In the genomic region with DNA sequence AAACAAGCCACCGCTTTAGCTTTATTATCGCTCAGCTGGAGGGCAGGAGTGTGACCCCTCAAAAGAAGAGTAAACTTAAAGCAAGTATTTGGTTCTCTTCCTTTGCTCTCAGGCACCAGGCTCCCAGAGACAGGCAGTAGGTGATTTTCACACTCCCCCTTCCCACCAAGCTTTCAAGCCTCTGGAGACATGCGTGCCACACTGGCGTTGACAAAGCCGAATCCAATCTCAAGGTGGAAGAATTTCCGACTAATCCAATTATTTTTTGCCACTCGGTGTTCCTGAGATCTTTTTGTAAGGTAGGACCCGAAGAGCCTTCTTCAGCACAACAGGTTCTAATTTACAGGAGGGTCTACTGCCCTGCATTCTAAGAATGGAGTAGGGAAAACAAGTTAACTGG, we compare ENCODE assay signal across 8 mouse cellular contexts.
DNase-seq lines count a peak whose midpoint lies in the region; ATAC-seq and TF ChIP-seq lines count a peak whose summit lies in the region.

No protein-coding gene starts in this region.

- H3K4me1 ChIP-seq in lung, embryonic 14.5 days (ENCODE audit: insufficient read depth), result 0 out of 2 replicates have a peak, but pooled peaks cover 4% of the 10 kb centered on the region
- H3K4me1 ChIP-seq in forebrain, embryonic 11.5 days (replicated peaks; ENCODE audit: control insufficient read depth, insufficient read depth, low read length), result peaks cover 12% of the 10 kb centered on the region; the same call in 1 of the 2 replicates
- H3K4me1 ChIP-seq in limb, embryonic 10.5 days, result peaks cover 31% of the 10 kb centered on the region
- peaks cover 36% of the 10 kb centered on the region for H3K4me1 ChIP-seq in neural tube, embryonic 15.5 days

- WGBS in lung, embryonic 14.5 days, result 4% methylated on average over 8 of the region's 8 CpGs
- WGBS in forebrain, embryonic 11.5 days, result 2% methylated on average over 8 of the region's 8 CpGs
- 1% methylated on average over 8 of the region's 8 CpGs for WGBS in limb, embryonic 10.5 days
- 4% methylated on average over 8 of the region's 8 CpGs for WGBS in neural tube, embryonic 15.5 days

- H3K9me3 ChIP-seq in lung, embryonic 14.5 days (ENCODE audit: low read depth, low read length), result no peaks in the 10 kb centered on the region
- H3K9me3 ChIP-seq in forebrain, embryonic 11.5 days (ENCODE audit: control insufficient read depth, low read length), result no peaks in the 10 kb centered on the region
- no peaks in the 10 kb centered on the region for H3K9me3 ChIP-seq in limb, embryonic 10.5 days (replicated peaks)
- no peaks in the 10 kb centered on the region for H3K9me3 ChIP-seq in neural tube, embryonic 15.5 days (replicated peaks)

- ATAC-seq in lung, embryonic 14.5 days (ENCODE audit: insufficient read depth), result no peak
- no peak for ATAC-seq in forebrain, embryonic 11.5 days (replicated peaks; ENCODE audit: low FRiP score)
- no peak for ATAC-seq in neural tube, embryonic 15.5 days (ENCODE audit: low FRiP score)

- DNase-seq in lung, embryonic 14.5 days, result no peak
- DNase-seq in lung, postnatal 36 days, result no peak
- peak; percentile 53 for DNase-seq in forebrain, embryonic 11.5 days (ENCODE audit: low spot score)
- DNase-seq in limb, embryonic 10.5 days (ENCODE audit: low spot score), result no peak
- DNase-seq in layer of hippocampus, adult 18-20 months (ENCODE audit: low spot score in 2 of 2), result no peak
- DNase-seq in adrenal gland, adult 2 months, result no peak
- DNase-seq in urinary bladder, postnatal 4 days (ENCODE audit: low spot score in 2 of 2), result no peak

- peaks cover 52% of the 10 kb centered on the region for H3K27me3 ChIP-seq in lung, embryonic 14.5 days (ENCODE audit: insufficient read depth, low read length)
- H3K27me3 ChIP-seq in forebrain, embryonic 11.5 days (ENCODE audit: control insufficient read depth, insufficient read depth, low read length), result peaks cover 4% of the 10 kb centered on the region; the same call in 1 of the 2 replicates
- H3K27me3 ChIP-seq in limb, embryonic 10.5 days (ENCODE audit: low read depth, poor library complexity, severe bottlenecking), result peaks cover 71% of the 10 kb centered on the region
- H3K27me3 ChIP-seq in neural tube, embryonic 15.5 days (replicated peaks), result peaks cover 18% of the 10 kb centered on the region

- no peaks in the 10 kb centered on the region for H3K36me3 ChIP-seq in lung, embryonic 14.5 days (ENCODE audit: insufficient read depth)
- no peaks in the 10 kb centered on the region for H3K36me3 ChIP-seq in forebrain, embryonic 11.5 days (ENCODE audit: control insufficient read depth, insufficient read depth, low read length)
- H3K36me3 ChIP-seq in limb, embryonic 10.5 days, result no peaks in the 10 kb centered on the region
- H3K36me3 ChIP-seq in neural tube, embryonic 15.5 days, result no peaks in the 10 kb centered on the region

- no peak overlapping the region for H3K27ac ChIP-seq in lung, embryonic 14.5 days (ENCODE audit: low read depth)
- peak overlapping the region; percentile 78; the same call in 1 of the 2 replicates for H3K27ac ChIP-seq in forebrain, embryonic 11.5 days (ENCODE audit: low read depth, low read length)
- no peak overlapping the region for H3K27ac ChIP-seq in limb, embryonic 10.5 days
- H3K27ac ChIP-seq in neural tube, embryonic 15.5 days (replicated peaks), result peak overlapping the region; percentile 82

- no peak for TF ChIP-seq CTCF in lung, embryonic 14.5 days (IDR thresholded peaks at IDR 0.05; ENCODE audit: low read depth)

- peak overlapping the region; percentile 58 for H3K4me3 ChIP-seq in lung, embryonic 14.5 days (ENCODE audit: low read depth, low read length)
- peak overlapping the region; percentile 69 for H3K4me3 ChIP-seq in forebrain, embryonic 11.5 days (ENCODE audit: low read depth, low read length)
- peak overlapping the region; percentile 72 for H3K4me3 ChIP-seq in limb, embryonic 10.5 days
- H3K4me3 ChIP-seq in neural tube, embryonic 15.5 days (replicated peaks), result peak overlapping the region; percentile 74

- no peak overlapping the region for H3K9ac ChIP-seq in lung, embryonic 14.5 days
- H3K9ac ChIP-seq in forebrain, embryonic 11.5 days (ENCODE audit: low read length), result peak overlapping the region; percentile 78
- peak overlapping the region; percentile 77 for H3K9ac ChIP-seq in neural tube, embryonic 15.5 days (replicated peaks)

- peak overlapping the region; percentile 90 for H3K4me2 ChIP-seq in lung, embryonic 14.5 days
- peak overlapping the region; percentile 92 for H3K4me2 ChIP-seq in forebrain, embryonic 11.5 days (ENCODE audit: low read depth, low read length, severe bottlenecking)
- peak overlapping the region; percentile 97 for H3K4me2 ChIP-seq in neural tube, embryonic 15.5 days

Comparison
In these comparisons a context has a peak if more than half of its experiments do, and no peak if none do; other contexts are left out.
1. H3K27ac ChIP-seq: peak in forebrain, embryonic 11.5 days (single experiment) and neural tube, embryonic 15.5 days (single experiment); none in lung, embryonic 14.5 days (single experiment) and limb, embryonic 10.5 days (single experiment).
2. Peak in every context shown above with its lines, with median percentiles within 50 percentile points of each other: H3K4me2 ChIP-seq and H3K4me3 ChIP-seq.